Mouse (Mus musculus) hindbrain, embryonic 13.5 days (tissue): ENCODE data around the gene Rce1. TPM values are rescaled to one million over a fixed set of nuclear protein-coding genes. Genes with fewer than 3 reads are reported as not detected.
"Not testable (repeated sequence)": the region's sequence is repeated elsewhere in the genome, so short reads cannot be mapped to it uniquely, and the experiment has no call there.

Source experiments
- ATAC-seq: fragments of 200-750 bp; cut with Nextera tagmentation; 2 replicates; pipeline ENCODE4 v1.8.0; 2017; ENCODE audit warnings: moderate TSS enrichment; ENCODE audit not compliant: low FRiP score
- H3K27ac ChIP-seq: fragments of 300-500 bp; sonication (generic); 2 replicates; pipeline ENCODE4 v1.5.1; 2015; ENCODE audit warnings: inconsistent platforms, mild to moderate bottlenecking, moderate library complexity
- H3K27me3 ChIP-seq: fragments of 300-500 bp; sonication (generic); 2 replicates; pipeline ENCODE4 v1.6.1; 2015; ENCODE audit warnings: mild to moderate bottlenecking, inconsistent platforms
- H3K36me3 ChIP-seq: fragments of 300-500 bp; sonication (generic); 2 replicates; pipeline ENCODE4 v1.6.1; 2015; ENCODE audit warnings: mild to moderate bottlenecking, inconsistent platforms
- H3K4me1 ChIP-seq: fragments of 300-500 bp; sonication (generic); replicated peaks from 2 replicates; pipeline ENCODE4 v1.6.1; 2015; ENCODE audit warnings: inconsistent platforms
- H3K4me2 ChIP-seq: fragments of 300-500 bp; sonication (generic); 2 replicates; pipeline ENCODE4 v1.6.1; 2015; ENCODE audit warnings: inconsistent platforms, mild to moderate bottlenecking, moderate library complexity
- H3K4me3 ChIP-seq: fragments of 300-500 bp; sonication (generic); 2 replicates; pipeline ENCODE4 v1.5.1; 2015; ENCODE audit warnings: mild to moderate bottlenecking, inconsistent platforms
- H3K9ac ChIP-seq: fragments of 300-500 bp; sonication (generic); 2 replicates; pipeline ENCODE4 v1.6.1; 2015; ENCODE audit warnings: mild to moderate bottlenecking, inconsistent platforms
- H3K9me3 ChIP-seq: fragments of 300-500 bp; sonication (generic); 2 replicates; pipeline ENCODE4 v1.6.1; 2016; ENCODE audit warnings: inconsistent platforms
- WGBS: fragments of 180-500 bp; shearing (Covaris S2); methylation state at CpG from one replicate; pipeline ENCODE4 v1.1.7; 2015; 5-methylcytosine and 5-hydroxymethylcytosine counted together
- microRNA-seq: library from miRNA; unstranded; fragments of <30 nt; microRNA quantifications from one replicate; pipeline ENCODE4, GENCODE M21; 2016
- polyA plus RNA-seq: library from polyadenylated mRNA; unstranded; fragments of >200 nt; fragmentation: Nextera tagmentation; extraction: Ambion mirVana; gene quantifications from 2 replicates; pipeline ENCODE4 v1.2.1, GENCODE M21; 2015

The Rce1 gene
- polyA plus RNA-seq, 1 experiment from 2014 or later, result 52.0 TPM

DNA sequence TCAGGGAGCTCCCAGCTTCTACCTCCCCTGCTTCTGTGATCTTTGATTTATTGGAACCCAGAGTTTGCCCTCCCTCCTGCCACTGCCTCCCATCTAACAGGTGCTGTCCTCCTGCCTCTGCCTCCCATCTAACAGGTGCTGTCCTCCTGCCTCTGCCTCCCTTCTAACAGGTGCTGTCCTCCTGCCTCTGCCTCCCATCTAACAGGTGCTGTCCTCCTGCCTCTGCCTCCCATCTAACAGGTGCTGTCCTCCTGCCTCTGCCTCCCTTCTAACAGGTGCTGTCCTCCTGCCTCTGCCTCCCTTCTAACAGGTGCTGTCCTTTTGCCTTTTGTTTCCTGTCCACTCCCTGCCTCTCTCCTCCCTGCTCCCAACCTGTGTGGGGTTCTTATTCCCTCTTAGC, 38.7 kb downstream of the Rce1 start:
- H3K9me3 ChIP-seq, H3K4me1 ChIP-seq, H3K4me2 ChIP-seq, H3K4me3 ChIP-seq, ATAC-seq, H3K9ac ChIP-seq, H3K27me3 ChIP-seq, H3K36me3 ChIP-seq, H3K27ac ChIP-seq: not testable (repeated sequence)

DNA sequence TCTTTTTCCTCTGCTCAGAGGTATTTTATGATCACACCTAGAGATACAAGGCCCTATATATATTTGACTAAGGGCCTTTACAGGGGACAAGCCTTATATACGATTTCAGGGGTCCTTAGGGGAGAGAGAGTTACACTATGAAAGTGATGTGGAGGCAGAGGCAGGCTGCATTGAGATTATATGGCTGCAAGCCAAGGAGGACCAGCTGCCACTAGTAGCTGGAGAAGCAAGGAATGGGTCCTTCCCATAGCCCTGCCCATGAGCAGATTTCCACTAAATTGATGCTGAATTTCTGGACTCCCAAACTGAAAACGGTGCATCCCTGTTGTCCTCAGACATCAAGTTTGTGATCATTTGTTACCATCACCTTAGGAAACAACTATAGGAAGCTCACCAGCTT, 41.6 kb downstream of the Rce1 start:
- no peak overlapping the region for H3K27ac ChIP-seq
- no peak overlapping the region for H3K4me3 ChIP-seq
- no peak overlapping the region for H3K4me2 ChIP-seq
- H3K4me1 ChIP-seq, result no peaks in the 10 kb centered on the region
- 75% methylated on average over 2 of the region's 2 CpGs for WGBS
- no peaks in the 10 kb centered on the region for H3K27me3 ChIP-seq
- no peak overlapping the region for H3K9ac ChIP-seq
- no peaks in the 10 kb centered on the region for H3K9me3 ChIP-seq
- no peaks in the 10 kb centered on the region for H3K36me3 ChIP-seq
- ATAC-seq, result no peak

DNA sequence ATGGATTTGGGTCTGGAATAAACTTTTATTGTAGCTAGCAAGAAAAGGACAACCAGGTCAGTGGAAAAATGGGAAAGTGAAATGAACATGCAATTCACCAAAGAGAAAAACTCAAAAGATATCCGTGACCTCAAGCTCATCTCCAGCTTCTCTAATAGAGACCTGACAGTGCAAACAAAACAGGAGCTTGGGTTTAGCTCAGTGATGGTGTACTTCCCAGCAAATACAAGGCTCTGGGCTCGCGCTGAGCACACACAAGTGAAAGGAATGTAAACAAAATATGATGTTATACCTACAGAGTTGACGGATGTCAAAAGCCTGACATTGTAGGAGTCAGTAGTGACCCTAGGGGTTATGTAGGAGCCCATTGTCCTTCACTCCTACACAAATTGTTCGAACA, 46.1 kb downstream of the Rce1 start:
- no peaks in the 10 kb centered on the region for H3K36me3 ChIP-seq
- no peak overlapping the region for H3K27ac ChIP-seq
- H3K27me3 ChIP-seq, result no peaks in the 10 kb centered on the region
- H3K4me3 ChIP-seq, result no peak overlapping the region
- H3K4me1 ChIP-seq, result no peaks in the 10 kb centered on the region
- no peak for ATAC-seq
- WGBS, result 77% methylated on average over 5 of the region's 5 CpGs
- H3K4me2 ChIP-seq, result no peak overlapping the region
- H3K9me3 ChIP-seq, result no peaks in the 10 kb centered on the region
- H3K9ac ChIP-seq, result no peak overlapping the region

DNA sequence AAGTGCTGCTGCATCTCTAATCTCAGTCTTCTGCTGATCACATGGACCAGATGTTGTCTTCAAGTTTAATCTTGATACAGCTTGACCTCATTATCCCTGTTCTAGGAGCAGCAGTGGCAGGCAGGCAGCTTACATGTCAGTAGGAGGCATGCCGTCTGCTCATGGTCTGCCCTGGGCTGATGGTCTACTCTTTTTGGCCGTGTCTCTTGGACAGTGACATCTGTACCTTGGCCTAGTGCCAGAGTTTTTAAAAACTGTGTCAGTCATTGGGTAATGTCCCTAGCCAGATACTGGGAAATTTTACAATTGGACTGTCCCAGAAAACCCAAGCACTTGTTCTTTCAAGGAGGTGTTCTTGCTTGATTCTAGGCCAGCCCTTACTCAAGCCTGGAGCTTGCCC, 46.6 kb downstream of the Rce1 start:
- no peak for ATAC-seq
- no peak overlapping the region for H3K27ac ChIP-seq

DNA sequence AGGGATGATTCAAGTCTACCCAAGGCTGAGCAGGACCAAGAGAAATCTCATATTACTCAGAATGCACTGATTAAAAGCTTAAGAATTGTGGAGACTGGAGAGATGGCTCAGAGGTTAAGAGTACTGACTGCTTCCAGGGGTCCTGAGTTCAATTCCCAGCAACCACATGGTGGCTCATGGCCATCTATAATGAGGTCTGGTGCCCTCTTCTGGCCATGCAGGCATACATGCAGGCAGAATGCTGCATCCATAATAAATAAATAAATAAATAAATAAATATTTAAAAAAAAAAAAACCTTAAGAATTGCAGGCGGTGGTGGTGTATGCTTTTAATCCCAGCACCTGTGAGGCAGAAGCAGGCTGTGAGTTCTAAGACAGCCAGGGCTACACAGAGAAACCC, 52.2 kb downstream of the Rce1 start:
- no peak for ATAC-seq
- 92% methylated on average over 1 of the region's 1 CpGs for WGBS
- H3K27ac ChIP-seq, result no peak overlapping the region
- no peak overlapping the region for H3K4me3 ChIP-seq
- no peaks in the 10 kb centered on the region for H3K27me3 ChIP-seq
- no peaks in the 10 kb centered on the region for H3K9me3 ChIP-seq
- no peak overlapping the region for H3K9ac ChIP-seq
- H3K4me2 ChIP-seq, result no peak overlapping the region
- no peaks in the 10 kb centered on the region for H3K36me3 ChIP-seq
- 0 out of 2 replicates have a peak, but pooled peaks cover 5% of the 10 kb centered on the region for H3K4me1 ChIP-seq

More for the DNA sequence above, 46.6 kb downstream of the Rce1 start:
- no peak overlapping the region for H3K4me3 ChIP-seq
- H3K4me2 ChIP-seq, result no peak overlapping the region
- H3K9me3 ChIP-seq, result no peaks in the 10 kb centered on the region
- no peak overlapping the region for H3K9ac ChIP-seq
- H3K27me3 ChIP-seq, result no peaks in the 10 kb centered on the region
- H3K36me3 ChIP-seq, result no peaks in the 10 kb centered on the region
- WGBS, result 90% methylated on average over 2 of the region's 2 CpGs
- no peaks in the 10 kb centered on the region for H3K4me1 ChIP-seq

Small RNA genes within 50 kb of the gene (microRNA-seq; reads per million reads assigned to microRNA genes)
- not detected for gene Mir6986

Other genes starting within 250 kb of the Rce1 start
- gene Kdm2a, start 227.4 kb downstream of the Rce1 start, polyA plus RNA-seq, result 34.6 and 36.3 TPM in 2 replicates
- gene Rhod, start 186.2 kb downstream of the Rce1 start, polyA plus RNA-seq, result 7.0 and 7.8 TPM in 2 replicates
- 2.9 and 3.6 TPM in 2 replicates for gene Syt12, start 148.2 kb downstream of the Rce1 start, polyA plus RNA-seq
- not detected in 2 replicates for gene 2010003K11Rik, start 127.1 kb downstream of the Rce1 start, polyA plus RNA-seq
- 22.5 and 24.3 TPM in 2 replicates for gene Pcx, start 115.2 kb downstream of the Rce1 start, polyA plus RNA-seq
- 9.0 and 10.4 TPM in 2 replicates for gene Lrfn4, start 10.0 kb downstream of the Rce1 start, polyA plus RNA-seq
- gene Gm960, start 73.0 kb upstream of the Rce1 start, polyA plus RNA-seq, result 3.8 and 4.3 TPM in 2 replicates
- 30.0 and 33.3 TPM in 2 replicates for gene Sptbn2, start 85.5 kb upstream of the Rce1 start, polyA plus RNA-seq
- 188 and 189 TPM in 2 replicates for gene Rbm4b, start 130.9 kb upstream of the Rce1 start, polyA plus RNA-seq
- 97.3 and 97.5 TPM in 2 replicates for gene Rbm4, start 168.3 kb upstream of the Rce1 start, polyA plus RNA-seq
- gene Gm21992, start 186.0 kb upstream of the Rce1 start, polyA plus RNA-seq, result 32.3 and 35.3 TPM in 2 replicates
- gene Rbm14, start 186.0 kb upstream of the Rce1 start, polyA plus RNA-seq, result 66.8 and 67.5 TPM in 2 replicates
- 44.9 and 47.4 TPM in 2 replicates for gene Ccs, start 213.7 kb upstream of the Rce1 start, polyA plus RNA-seq
- 0.43 and 0.49 TPM in 2 replicates for gene Ccdc87, start 213.7 kb upstream of the Rce1 start, polyA plus RNA-seq
- 67.3 and 69.7 TPM in 2 replicates for gene Ctsf, start 229.5 kb upstream of the Rce1 start, polyA plus RNA-seq